Mouse (Mus musculus) stomach, embryonic 14.5 days (tissue): ENCODE measurements at regions not wholly inside any gene's neighbourhood (a gene's known extent, or its start where the extent isn't known, plus 50 kb on each side); places are given as distances from the start of the nearest gene placed in this dataset.

Experiments
- ATAC-seq: fragments of 200-750 bp; cut with Nextera tagmentation; 2 replicates; pipeline ENCODE4 v1.8.0; 2017; ENCODE audit warnings: low read depth, moderate TSS enrichment; ENCODE audit not compliant: insufficient number of reproducible peaks, insufficient read depth, low FRiP score
- H3K27ac ChIP-seq: fragments of 300-500 bp; sonication (generic); 2 replicates; pipeline ENCODE4 v1.5.1; 2014; ENCODE audit warnings: mild to moderate bottlenecking, low read length, moderate library complexity, mixed read lengths
- H3K27me3 ChIP-seq: fragments of 300-500 bp; sonication (generic); 2 replicates; pipeline ENCODE4 v1.6.1; 2014; ENCODE audit warnings: low read length, control low read depth, mixed read lengths; ENCODE audit not compliant: control insufficient read depth, insufficient read depth
- H3K36me3 ChIP-seq: fragments of 300-500 bp; sonication (generic); 2 replicates; pipeline ENCODE4 v1.6.1; 2014; ENCODE audit warnings: mild to moderate bottlenecking, control low read depth, low read length, moderate library complexity, mixed read lengths; ENCODE audit not compliant: control insufficient read depth, insufficient read depth
- H3K4me1 ChIP-seq: fragments of 300-500 bp; sonication (generic); 2 replicates; pipeline ENCODE4 v1.6.1; 2014; ENCODE audit warnings: low read length, control low read depth, mixed read lengths; ENCODE audit not compliant: control insufficient read depth, insufficient read depth
- H3K4me2 ChIP-seq: fragments of 300-500 bp; sonication (generic); replicated peaks from 2 replicates; pipeline ENCODE4 v1.6.1; 2014; ENCODE audit warnings: low read depth, low read length, control low read depth
- H3K4me3 ChIP-seq: fragments of 300-500 bp; sonication (generic); 2 replicates; pipeline ENCODE4 v1.5.1; 2014; ENCODE audit warnings: low read depth, low read length, control low read depth
- H3K9ac ChIP-seq: fragments of 300-500 bp; sonication (generic); replicated peaks from 2 replicates; pipeline ENCODE4 v1.6.1; 2014; ENCODE audit warnings: low read depth, mild to moderate bottlenecking, control low read depth, low read length, moderate library complexity, mixed read lengths
- H3K9me3 ChIP-seq: fragments of 300-500 bp; sonication (generic); 2 replicates; pipeline ENCODE4 v1.6.1; 2016; ENCODE audit warnings: low read depth, low read length, control low read depth; ENCODE audit not compliant: control insufficient read depth
- WGBS: fragments of 180-500 bp; shearing (Covaris S2); extraction: QIAGEN DNeasy Blood & Tissue Kit; methylation state at CpG from one replicate; pipeline ENCODE4 v1.1.7; 2014; 5-methylcytosine and 5-hydroxymethylcytosine counted together

GRCm38 (mm10) chr4:106150775-106151174 lies 165.2 kb upstream of the Usp24 start:
- Histone ChIP-seq H3K36me3 (no peaks in the 10 kb centered on the region), H3K4me2 (no peak overlapping the region), H3K4me3 (no peak overlapping the region), H3K27ac (no peak overlapping the region), H3K4me1 (no peaks in the 10 kb centered on the region), H3K9ac (no peak overlapping the region), H3K27me3 (no peaks in the 10 kb centered on the region), H3K9me3 (no peaks in the 10 kb centered on the region)
- no peak for ATAC-seq
- WGBS = 84% methylated on average over 14 of the region's 14 CpGs

GRCm38 (mm10) chr4:106157451-106158179 lies 158.4 kb upstream of the Usp24 start:
- H3K4me1 ChIP-seq = no peaks in the 10 kb centered on the region
- H3K36me3 ChIP-seq = no peaks in the 10 kb centered on the region
- no peak overlapping the region for H3K9ac ChIP-seq
- H3K9me3 ChIP-seq = no peaks in the 10 kb centered on the region
- H3K4me3 ChIP-seq = no peak overlapping the region
- 68% methylated on average over 9 of the region's 9 CpGs for WGBS
- no peaks in the 10 kb centered on the region for H3K27me3 ChIP-seq
- no peak for ATAC-seq
- no peak overlapping the region for H3K27ac ChIP-seq
- no peak overlapping the region for H3K4me2 ChIP-seq

GRCm38 (mm10) chr4:106161592-106161991 lies 154.4 kb upstream of the Usp24 start:
- H3K4me3 ChIP-seq = no peak overlapping the region
- no peak overlapping the region for H3K9ac ChIP-seq
- no peak overlapping the region for H3K27ac ChIP-seq
- 59% methylated on average over 2 of the region's 2 CpGs for WGBS
- no peaks in the 10 kb centered on the region for H3K36me3 ChIP-seq
- no peaks in the 10 kb centered on the region for H3K9me3 ChIP-seq
- no peak for ATAC-seq
- no peaks in the 10 kb centered on the region for H3K4me1 ChIP-seq
- H3K4me2 ChIP-seq = no peak overlapping the region
- no peaks in the 10 kb centered on the region for H3K27me3 ChIP-seq

GRCm38 (mm10) chr4:106162551-106162950 lies 153.5 kb upstream of the Usp24 start:
- no peak overlapping the region for H3K4me3 ChIP-seq
- WGBS = 42% methylated on average over 1 of the region's 1 CpGs
- H3K9ac ChIP-seq = no peak overlapping the region
- no peaks in the 10 kb centered on the region for H3K4me1 ChIP-seq
- no peaks in the 10 kb centered on the region for H3K36me3 ChIP-seq
- H3K9me3 ChIP-seq = no peaks in the 10 kb centered on the region
- no peaks in the 10 kb centered on the region for H3K27me3 ChIP-seq
- ATAC-seq = no peak
- no peak overlapping the region for H3K4me2 ChIP-seq
- H3K27ac ChIP-seq = no peak overlapping the region

- no peak for ATAC-seq
- no peaks in the 10 kb centered on the region for H3K27me3 ChIP-seq
These were observed 152.8 kb upstream of the Usp24 start for GRCm38 (mm10) chr4:106163220-106163619.

GRCm38 (mm10) chr4:106167716-106168115 lies 148.3 kb upstream of the Usp24 start:
- no peak overlapping the region for H3K27ac ChIP-seq
- no peak for ATAC-seq
- H3K9me3 ChIP-seq = no peaks in the 10 kb centered on the region
- no peak overlapping the region for H3K4me3 ChIP-seq
- WGBS = 62% methylated on average over 4 of the region's 4 CpGs
- no peaks in the 10 kb centered on the region for H3K27me3 ChIP-seq
- no peaks in the 10 kb centered on the region for H3K4me1 ChIP-seq
- no peaks in the 10 kb centered on the region for H3K36me3 ChIP-seq
- no peak overlapping the region for H3K4me2 ChIP-seq
- H3K9ac ChIP-seq = no peak overlapping the region

More at GRCm38 (mm10) chr4:106163220-106163619, 152.8 kb upstream of the Usp24 start:
- Histone ChIP-seq H3K4me3 (no peak overlapping the region), H3K9ac (no peak overlapping the region), H3K4me1 (no peaks in the 10 kb centered on the region), H3K27ac (no peak overlapping the region), H3K4me2 (no peak overlapping the region), H3K9me3 (no peaks in the 10 kb centered on the region), H3K36me3 (no peaks in the 10 kb centered on the region)

- Histone ChIP-seq H3K4me3 (no peak overlapping the region), H3K36me3 (no peaks in the 10 kb centered on the region), H3K27me3 (no peaks in the 10 kb centered on the region), H3K9ac (no peak overlapping the region), H3K27ac (no peak overlapping the region), H3K9me3 (no peaks in the 10 kb centered on the region), H3K4me2 (no peak overlapping the region), H3K4me1 (no peaks in the 10 kb centered on the region)
- 56% methylated on average over 6 of the region's 6 CpGs for WGBS
- ATAC-seq = no peak
These were observed 147.3 kb upstream of the Usp24 start for GRCm38 (mm10) chr4:106168741-106169140.

- no peak for ATAC-seq
- H3K9ac ChIP-seq = no peak overlapping the region
- H3K9me3 ChIP-seq = no peaks in the 10 kb centered on the region
- WGBS = 96% methylated on average over 4 of the region's 4 CpGs
- H3K27ac ChIP-seq = no peak overlapping the region
- H3K36me3 ChIP-seq = no peaks in the 10 kb centered on the region
- no peaks in the 10 kb centered on the region for H3K4me1 ChIP-seq
- no peaks in the 10 kb centered on the region for H3K27me3 ChIP-seq
- no peak overlapping the region for H3K4me3 ChIP-seq
- no peak overlapping the region for H3K4me2 ChIP-seq
These were observed 146.5 kb upstream of the Usp24 start for GRCm38 (mm10) chr4:106169466-106169865.

- ATAC-seq = no peak
- Histone ChIP-seq H3K4me1 (no peaks in the 10 kb centered on the region), H3K36me3 (no peaks in the 10 kb centered on the region), H3K27me3 (no peaks in the 10 kb centered on the region), H3K9me3 (no peaks in the 10 kb centered on the region), H3K4me3 (no peak overlapping the region), H3K27ac (no peak overlapping the region), H3K4me2 (no peak overlapping the region), H3K9ac (no peak overlapping the region)
- WGBS = 92% methylated on average over 8 of the region's 8 CpGs
These were observed 145.3 kb upstream of the Usp24 start for GRCm38 (mm10) chr4:106170731-106171130.
